Mouse (Mus musculus) liver, postnatal 0 days (tissue): ENCODE measurements at regions not wholly inside any gene's neighbourhood (a gene's known extent, or its start where the extent isn't known, plus 50 kb on each side); places are given as distances from the start of the nearest gene placed in this dataset.

Source experiments
- CTCF ChIP-seq: sonication (generic); IDR thresholded peaks from 2 replicates; pipeline ENCODE4 v1.5.1; 2016; ENCODE audit warnings: antibody characterized with exemption, low read depth
- EP300 ChIP-seq: IDR thresholded peaks from 2 replicates; pipeline ENCODE4 v1.6.1; 2016; ENCODE audit warnings: antibody characterized with exemption, low read depth, mild to moderate bottlenecking

- TF ChIP-seq CTCF (no peak), EP300 (no peak)
Measured at GRCm38 (mm10) chr10:118041068-118041467, 100.5 kb upstream of the Mdm1 start.
